Mouse (Mus musculus): ENCODE measurements around the gene Mkln1.

DNA sequence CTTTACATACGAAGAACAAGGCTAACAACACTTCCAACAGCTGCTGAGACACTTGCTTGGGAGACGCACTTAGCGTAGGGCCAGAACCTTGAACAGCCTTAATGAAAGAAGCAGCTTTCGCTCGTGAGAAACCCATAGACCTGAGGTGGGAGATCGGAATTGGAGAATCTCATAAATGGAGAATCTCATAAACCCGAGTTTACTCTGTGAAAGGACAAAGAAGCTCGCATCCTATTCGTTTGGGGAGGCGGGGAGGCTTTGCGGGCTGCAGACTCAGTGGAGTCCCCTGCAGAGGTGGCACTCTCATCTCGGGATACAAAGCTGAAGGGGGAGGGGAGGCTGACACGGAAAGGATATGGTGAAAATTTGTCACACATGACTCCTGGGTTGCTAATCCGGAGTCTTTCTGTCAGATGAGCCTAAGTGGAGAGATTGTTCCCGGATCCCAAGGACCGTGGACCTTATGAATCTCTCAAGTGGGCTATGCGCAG, 166.4 kb downstream of the Mkln1 start:
- TF ChIP-seq POLR2A (IDR thresholded peaks at IDR 0.05; ENCODE audit: borderline replicate concordance, control insufficient read depth, low read depth, low read length) = no peak
- TF ChIP-seq CTCF (IDR thresholded peaks at IDR 0.05; ENCODE audit: control insufficient read depth, insufficient read depth, low read length) = no peak

Measured in bone marrow, adult 2 months (tissue).